Mouse (Mus musculus): ENCODE measurements around the gene Shroom2. TPM values are rescaled to one million over a fixed set of nuclear protein-coding genes. Genes with fewer than 3 reads are reported as not detected.

Gene Shroom2
- total and polyA plus RNA-seq, 3 experiments = 0.09 TPM; not detected in 2

DNA sequence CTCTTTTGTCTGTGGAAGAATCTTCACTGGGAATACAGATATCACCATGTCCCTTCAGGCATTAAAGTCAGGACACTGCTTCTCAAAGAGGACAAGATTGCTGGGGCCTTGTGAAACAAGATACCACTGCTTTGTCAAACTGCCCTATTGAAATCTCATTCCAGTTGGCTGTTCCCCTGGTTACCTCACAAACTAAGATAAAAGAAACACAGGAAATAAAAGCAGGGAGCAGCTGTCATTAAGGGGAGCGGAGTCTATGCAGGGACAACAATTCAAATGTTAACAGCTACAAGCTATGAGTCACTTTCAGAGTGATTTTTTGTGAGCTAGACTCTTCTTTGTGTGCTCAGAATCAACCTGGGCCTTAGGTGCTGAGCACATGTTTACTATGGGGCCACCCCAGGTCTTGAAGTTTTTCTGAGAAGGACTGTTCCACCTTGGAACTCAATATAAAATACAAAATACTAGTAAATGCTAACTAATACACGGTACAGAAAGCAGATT, 78.4 kb downstream of the Shroom2 start:
- Histone ChIP-seq H3K36me3 (replicated peaks in 1 of 2; ENCODE audit: control insufficient read depth in 1 of 2, insufficient read depth in 1 of 2, low read length in 1 of 2) (no peaks in the 10 kb centered on the region), H3K4me1 (ENCODE audit: control insufficient read depth in 1 of 2, insufficient read depth in 2 of 2) (no peaks in the 10 kb centered on the region), H3K4me2 (ENCODE audit: insufficient read depth, low read depth, poor library complexity, severe bottlenecking) (no peak overlapping the region), H3K27ac (ENCODE audit: insufficient read depth, low read depth) (no peak overlapping the region), H3K4me3 (replicated peaks in 1 of 3; ENCODE audit: low read depth in 2 of 3, low read length in 2 of 3, poor library complexity in 1 of 3) (no peak overlapping the region), H3K27me3 (replicated peaks) (no peaks in the 10 kb centered on the region), H3K9me3 (replicated peaks; ENCODE audit: low read length) (no peaks in the 10 kb centered on the region), H3K9ac (ENCODE audit: insufficient read depth, low read depth) (no peak overlapping the region), H3K79me2 (replicated peaks; ENCODE audit: control insufficient read depth, extremely low read depth, insufficient read depth, poor library complexity, severe bottlenecking) (no peaks in the 10 kb centered on the region)
- in situ Hi-C loops (cut with MboI; ENCODE audit: low pct_ligation_motif_present, low pct_unique_long_range_greater_than_20kb, low sequenced_read_pairs) = no loop called here
- no peak for DNase-seq (ENCODE audit: extremely low read depth)
- dilution Hi-C loops (cut with MboI; ENCODE audit: extremely low pct_ligation_motif_present, extremely low pct_unique_long_range_greater_than_20kb, low sequenced_read_pairs) = no loop called here
- TF ChIP-seq GABPA (IDR thresholded peaks at IDR 0.05; ENCODE audit: insufficient replicate concordance, low read depth, low read length) (no peak), CTCF (conservative IDR thresholded peaks at IDR 0.05 in 1 of 2, IDR thresholded peaks at IDR 0.05 in 1 of 2; ENCODE audit: low read depth in 2 of 2, low read length in 2 of 2) (no peak), KAT2A (IDR thresholded peaks at IDR 0.05; ENCODE audit: insufficient replicate concordance, low read length) (no peak), BHLHE40 (IDR thresholded peaks at IDR 0.05; ENCODE audit: low read depth, low read length) (no peak), ZKSCAN1 (IDR thresholded peaks at IDR 0.05; ENCODE audit: borderline replicate concordance, low read depth, low read length) (no peak), IRF4 (IDR thresholded peaks at IDR 0.05; ENCODE audit: low read depth, low read length) (no peak), UBTF (IDR thresholded peaks at IDR 0.05; ENCODE audit: low read depth, low read length) (no peak), CHD1 (IDR thresholded peaks at IDR 0.05; ENCODE audit: low read depth, low read length) (no peak), MEF2A (IDR thresholded peaks at IDR 0.05; ENCODE audit: borderline replicate concordance, low read depth, low read length) (no peak), ZC3H11A (IDR thresholded peaks at IDR 0.05; ENCODE audit: low read depth, low read length) (no peak), USF2 (conservative IDR thresholded peaks at IDR 0.05; ENCODE audit: low read depth, low read length) (no peak), ZMIZ1 (IDR thresholded peaks at IDR 0.05; ENCODE audit: low read depth, low read length) (no peak), POLR2A (IDR thresholded peaks at IDR 0.05; ENCODE audit: low read depth, low read length) (no peak), EP300 (IDR thresholded peaks at IDR 0.05; ENCODE audit: low read length) (no peak), SMC3 (IDR thresholded peaks at IDR 0.05; ENCODE audit: low read depth, low read length) (no peak), ZNF384 (IDR thresholded peaks at IDR 0.05; ENCODE audit: low read depth, low read length) (no peak), PAX5 (IDR thresholded peaks at IDR 0.05; ENCODE audit: low read length) (no peak)

DNA sequence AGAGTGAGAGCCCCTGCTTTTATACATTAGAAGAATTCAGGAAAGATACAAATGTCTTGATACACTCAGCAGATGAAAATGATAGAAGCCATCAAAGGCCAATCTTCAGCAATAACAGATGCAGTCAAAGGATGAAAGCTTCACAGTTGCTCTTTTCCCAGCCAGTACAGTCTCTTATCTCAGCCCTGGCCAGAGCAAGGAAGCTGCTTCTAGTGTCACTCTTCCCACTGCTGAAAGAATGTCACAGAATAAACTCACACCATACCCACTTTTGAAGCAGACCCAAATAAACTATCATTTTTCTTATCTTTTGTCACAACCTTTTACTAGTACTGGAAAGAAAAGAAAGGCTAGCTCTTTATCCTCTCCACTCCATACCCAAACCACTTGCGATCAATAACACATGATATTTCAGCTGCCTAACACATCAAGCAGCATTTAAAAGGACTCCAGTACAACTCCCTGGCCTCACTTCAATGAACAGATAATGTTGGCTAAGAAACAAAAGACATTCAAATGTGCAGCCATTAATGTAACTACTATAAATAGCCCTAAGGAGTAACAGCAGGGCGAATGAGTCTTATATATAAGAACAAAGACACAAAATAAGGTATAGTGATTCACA, 90.0 kb downstream of the Shroom2 start:
- no peaks in the 10 kb centered on the region for H3K79me2 ChIP-seq (replicated peaks; ENCODE audit: control insufficient read depth, extremely low read depth, insufficient read depth, poor library complexity, severe bottlenecking)
- no peak for TF ChIP-seq CHD2 (IDR thresholded peaks at IDR 0.05; ENCODE audit: low read length)
- TF ChIP-seq MAX (IDR thresholded peaks at IDR 0.05; ENCODE audit: low read length) = no peak
- no peak for TF ChIP-seq RAD21 (IDR thresholded peaks at IDR 0.05; ENCODE audit: low read depth, low read length)
- no peak for TF ChIP-seq CTCF (conservative IDR thresholded peaks at IDR 0.05 in 1 of 2, IDR thresholded peaks at IDR 0.05 in 1 of 2; ENCODE audit: low read depth in 2 of 2, low read length in 2 of 2)
- TF ChIP-seq SIN3A (IDR thresholded peaks at IDR 0.05; ENCODE audit: low read length) = no peak
- no peak for TF ChIP-seq ETS1 (conservative IDR thresholded peaks at IDR 0.05; ENCODE audit: low read depth, low read length)
- no peak for TF ChIP-seq BHLHE40 (IDR thresholded peaks at IDR 0.05; ENCODE audit: low read depth, low read length)
- TF ChIP-seq HCFC1 (IDR thresholded peaks at IDR 0.05; ENCODE audit: low read depth, low read length) = no peak
- TF ChIP-seq KAT2A (IDR thresholded peaks at IDR 0.05; ENCODE audit: insufficient replicate concordance, low read length) = no peak
- no peak for TF ChIP-seq EP300 (IDR thresholded peaks at IDR 0.05; ENCODE audit: low read length)
- no peak for TF ChIP-seq GABPA (IDR thresholded peaks at IDR 0.05; ENCODE audit: insufficient replicate concordance, low read depth, low read length)
- no peak for TF ChIP-seq MXI1 (IDR thresholded peaks at IDR 0.05; ENCODE audit: low read depth, low read length)
- no peak for TF ChIP-seq USF1 (IDR thresholded peaks at IDR 0.05; ENCODE audit: low read depth, low read length)
- no peak for TF ChIP-seq CHD1 (IDR thresholded peaks at IDR 0.05; ENCODE audit: low read depth, low read length)
- dilution Hi-C loops (cut with MboI; ENCODE audit: extremely low pct_ligation_motif_present, extremely low pct_unique_long_range_greater_than_20kb, low sequenced_read_pairs) = no loop called here

More for the DNA sequence above, 90.0 kb downstream of the Shroom2 start:
- H3K27me3 ChIP-seq (replicated peaks) = no peaks in the 10 kb centered on the region
- no peaks in the 10 kb centered on the region for H3K9me3 ChIP-seq (replicated peaks; ENCODE audit: low read length)
- H3K9ac ChIP-seq (ENCODE audit: insufficient read depth, low read depth) = no peak overlapping the region
- H3K27ac ChIP-seq (ENCODE audit: insufficient read depth, low read depth) = no peak overlapping the region
- H3K4me2 ChIP-seq (ENCODE audit: insufficient read depth, low read depth, poor library complexity, severe bottlenecking) = no peak overlapping the region
- in situ Hi-C loops (cut with MboI; ENCODE audit: low pct_ligation_motif_present, low pct_unique_long_range_greater_than_20kb, low sequenced_read_pairs) = no loop called here
- H3K4me3 ChIP-seq (replicated peaks in 1 of 3; ENCODE audit: low read depth in 2 of 3, low read length in 2 of 3, poor library complexity in 1 of 3) = no peak overlapping the region
- H3K36me3 ChIP-seq (replicated peaks in 1 of 2; ENCODE audit: control insufficient read depth in 1 of 2, insufficient read depth in 1 of 2, low read length in 1 of 2) = no peaks in the 10 kb centered on the region
- DNase-seq (ENCODE audit: extremely low read depth) = no peak
- no peaks in the 10 kb centered on the region for H3K4me1 ChIP-seq (ENCODE audit: control insufficient read depth in 1 of 2, insufficient read depth in 2 of 2)

Measured in CH12.LX (cell line).